Mouse (Mus musculus) hindbrain, embryonic 13.5 days (tissue): ENCODE data around the gene Ncoa5. TPM values are rescaled to one million over a fixed set of nuclear protein-coding genes. Genes with fewer than 3 reads are reported as not detected.
A peak's percentile ranks its signal among the peaks of the same experiment; 100 is the strongest.

ENCODE experiments used
- ATAC-seq: fragments of 200-750 bp; cut with Nextera tagmentation; 2 replicates; pipeline ENCODE4 v1.8.0; 2017; ENCODE audit warnings: moderate TSS enrichment; ENCODE audit not compliant: low FRiP score
- H3K27ac ChIP-seq: fragments of 300-500 bp; sonication (generic); 2 replicates; pipeline ENCODE4 v1.5.1; 2015; ENCODE audit warnings: inconsistent platforms, mild to moderate bottlenecking, moderate library complexity
- H3K27me3 ChIP-seq: fragments of 300-500 bp; sonication (generic); 2 replicates; pipeline ENCODE4 v1.6.1; 2015; ENCODE audit warnings: mild to moderate bottlenecking, inconsistent platforms
- H3K36me3 ChIP-seq: fragments of 300-500 bp; sonication (generic); 2 replicates; pipeline ENCODE4 v1.6.1; 2015; ENCODE audit warnings: mild to moderate bottlenecking, inconsistent platforms
- H3K4me1 ChIP-seq: fragments of 300-500 bp; sonication (generic); replicated peaks from 2 replicates; pipeline ENCODE4 v1.6.1; 2015; ENCODE audit warnings: inconsistent platforms
- H3K4me2 ChIP-seq: fragments of 300-500 bp; sonication (generic); 2 replicates; pipeline ENCODE4 v1.6.1; 2015; ENCODE audit warnings: inconsistent platforms, mild to moderate bottlenecking, moderate library complexity
- H3K4me3 ChIP-seq: fragments of 300-500 bp; sonication (generic); 2 replicates; pipeline ENCODE4 v1.5.1; 2015; ENCODE audit warnings: mild to moderate bottlenecking, inconsistent platforms
- H3K9ac ChIP-seq: fragments of 300-500 bp; sonication (generic); 2 replicates; pipeline ENCODE4 v1.6.1; 2015; ENCODE audit warnings: mild to moderate bottlenecking, inconsistent platforms
- H3K9me3 ChIP-seq: fragments of 300-500 bp; sonication (generic); 2 replicates; pipeline ENCODE4 v1.6.1; 2016; ENCODE audit warnings: inconsistent platforms
- WGBS: fragments of 180-500 bp; shearing (Covaris S2); methylation state at CpG from one replicate; pipeline ENCODE4 v1.1.7; 2015; 5-methylcytosine and 5-hydroxymethylcytosine counted together
- polyA plus RNA-seq: library from polyadenylated mRNA; unstranded; fragments of >200 nt; fragmentation: Nextera tagmentation; extraction: Ambion mirVana; gene quantifications from 2 replicates; pipeline ENCODE4 v1.2.1, GENCODE M21; 2015

The Ncoa5 gene
- 119 and 128 TPM in 2 replicates for polyA plus RNA-seq

- WGBS = under 1% methylated on average over 111 of the region's 111 CpGs
- no peaks in the 10 kb centered on the region for H3K36me3 ChIP-seq
- peak within 1 kb of the TSS; percentile 94 for H3K27ac ChIP-seq
- H3K27me3 ChIP-seq = no peaks in the 10 kb centered on the region
- H3K9ac ChIP-seq = peak within 1 kb of the TSS; percentile 99
- peak within 1 kb of the TSS; percentile 95 for H3K4me3 ChIP-seq
- peak within 1 kb of the TSS; percentile 91 for H3K4me2 ChIP-seq
- H3K4me1 ChIP-seq = peaks cover 36% of the 10 kb centered on the region
- ATAC-seq = peak; percentile 96
- H3K9me3 ChIP-seq = no peaks in the 10 kb centered on the region
Observed at GRCm38 (mm10) chr2:165034131-165035057, at the start of gene Ncoa5. Gene Ncoa5, minus strand, starts transcription at chr2:165034867.

- WGBS = 47% methylated on average over 7 of the region's 7 CpGs
- H3K36me3 ChIP-seq = no peaks in the 10 kb centered on the region
- no peaks in the 10 kb centered on the region for H3K9me3 ChIP-seq
- no peak overlapping the region for H3K4me2 ChIP-seq
- ATAC-seq = no peak
- peaks cover 57% of the 10 kb centered on the region for H3K27me3 ChIP-seq
- no peak overlapping the region for H3K27ac ChIP-seq
- H3K4me1 ChIP-seq = peaks cover 46% of the 10 kb centered on the region
- no peak overlapping the region for H3K4me3 ChIP-seq
- H3K9ac ChIP-seq = 0 out of 2 replicates have a peak overlapping the region, but pooled peaks have one; percentile 31
Observed at GRCm38 (mm10) chr2:165081257-165081656, 46.6 kb upstream of the Ncoa5 start.

- Histone ChIP-seq H3K36me3 (no peaks in the 10 kb centered on the region), H3K4me3 (no peak overlapping the region), H3K27me3 (peaks cover 58% of the 10 kb centered on the region), H3K4me1 (peaks cover 46% of the 10 kb centered on the region), H3K9ac (no peak overlapping the region), H3K9me3 (no peaks in the 10 kb centered on the region), H3K4me2 (no peak overlapping the region), H3K27ac (no peak overlapping the region)
- ATAC-seq = no peak
- 32% methylated on average over 9 of the region's 9 CpGs for WGBS
Observed at GRCm38 (mm10) chr2:165080657-165081056, 46.0 kb upstream of the Ncoa5 start.

- no peaks in the 10 kb centered on the region for H3K36me3 ChIP-seq
- peaks cover 67% of the 10 kb centered on the region for H3K27me3 ChIP-seq
- peaks cover 55% of the 10 kb centered on the region for H3K4me1 ChIP-seq
- H3K9ac ChIP-seq = peak overlapping the region; percentile 43; the same call in 1 of the 2 replicates
- H3K4me2 ChIP-seq = no peak overlapping the region
- 17% methylated on average over 10 of the region's 10 CpGs for WGBS
- H3K4me3 ChIP-seq = no peak overlapping the region
- H3K27ac ChIP-seq = no peak overlapping the region
- H3K9me3 ChIP-seq = no peaks in the 10 kb centered on the region
- ATAC-seq = no peak
Observed at GRCm38 (mm10) chr2:165078605-165079004, 43.9 kb upstream of the Ncoa5 start.

- Histone ChIP-seq H3K36me3 (no peaks in the 10 kb centered on the region), H3K4me2 (no peak overlapping the region), H3K4me3 (no peak overlapping the region), H3K27ac (no peak overlapping the region), H3K27me3 (peaks cover 73% of the 10 kb centered on the region), H3K9ac (peak overlapping the region; percentile 43; the same call in 1 of the 2 replicates), H3K9me3 (no peaks in the 10 kb centered on the region), H3K4me1 (peaks cover 60% of the 10 kb centered on the region)
- ATAC-seq = no peak
- WGBS = 62% methylated on average over 8 of the region's 8 CpGs
Observed at GRCm38 (mm10) chr2:165078045-165078444, 43.4 kb upstream of the Ncoa5 start.

- H3K27ac ChIP-seq = peak overlapping the region; percentile 55
Observed at GRCm38 (mm10) chr2:165077055-165077454, 42.4 kb upstream of the Ncoa5 start.

GRCm38 (mm10) chr2:165074937-165075336 is 40.3 kb upstream of the Ncoa5 start:
- ATAC-seq = no peak
- H3K27ac ChIP-seq = no peak overlapping the region
- no peak overlapping the region for H3K4me3 ChIP-seq
- WGBS = 42% methylated on average over 2 of the region's 2 CpGs
- H3K36me3 ChIP-seq = no peaks in the 10 kb centered on the region
- H3K4me1 ChIP-seq = peaks cover 66% of the 10 kb centered on the region
- H3K4me2 ChIP-seq = no peak overlapping the region
- H3K27me3 ChIP-seq = peaks cover 80% of the 10 kb centered on the region
- H3K9ac ChIP-seq = no peak overlapping the region
- H3K9me3 ChIP-seq = no peaks in the 10 kb centered on the region

More at GRCm38 (mm10) chr2:165077055-165077454, 42.4 kb upstream of the Ncoa5 start:
- WGBS = 4% methylated on average over 9 of the region's 9 CpGs
- peak; percentile 29 for ATAC-seq
- Histone ChIP-seq H3K9me3 (no peaks in the 10 kb centered on the region), H3K36me3 (no peaks in the 10 kb centered on the region), H3K4me1 (peaks cover 62% of the 10 kb centered on the region), H3K4me2 (peak overlapping the region; percentile 11; the same call in 1 of the 2 replicates), H3K9ac (peak overlapping the region; percentile 43; the same call in 1 of the 2 replicates), H3K27me3 (peaks cover 82% of the 10 kb centered on the region), H3K4me3 (no peak overlapping the region)

GRCm38 (mm10) chr2:165074081-165074884 is 39.6 kb upstream of the Ncoa5 start:
- Histone ChIP-seq H3K9ac (no peak overlapping the region), H3K4me1 (peaks cover 65% of the 10 kb centered on the region), H3K9me3 (no peaks in the 10 kb centered on the region), H3K27ac (no peak overlapping the region), H3K27me3 (peaks cover 74% of the 10 kb centered on the region), H3K4me2 (no peak overlapping the region), H3K36me3 (no peaks in the 10 kb centered on the region), H3K4me3 (no peak overlapping the region)
- ATAC-seq = no peak
- 52% methylated on average over 11 of the region's 11 CpGs for WGBS

GRCm38 (mm10) chr2:165073381-165073781 is 38.7 kb upstream of the Ncoa5 start:
- Histone ChIP-seq H3K27ac (no peak overlapping the region), H3K36me3 (no peaks in the 10 kb centered on the region), H3K4me2 (no peak overlapping the region), H3K9ac (no peak overlapping the region), H3K4me1 (peaks cover 59% of the 10 kb centered on the region), H3K9me3 (no peaks in the 10 kb centered on the region), H3K4me3 (no peak overlapping the region), H3K27me3 (peaks cover 68% of the 10 kb centered on the region)
- no peak for ATAC-seq
- WGBS = 15% methylated on average over 9 of the region's 9 CpGs

GRCm38 (mm10) chr2:165070096-165070816 is 35.6 kb upstream of the Ncoa5 start:
- WGBS = 22% methylated on average over 23 of the region's 23 CpGs
- H3K4me1 ChIP-seq = peaks cover 35% of the 10 kb centered on the region
- peaks cover 45% of the 10 kb centered on the region for H3K27me3 ChIP-seq
- peak; percentile 43; the same call in 1 of the 2 replicates for ATAC-seq
- peak overlapping the region; percentile 33 for H3K4me2 ChIP-seq
- peak overlapping the region; percentile 24; the same call in 1 of the 2 replicates for H3K9ac ChIP-seq
- no peaks in the 10 kb centered on the region for H3K36me3 ChIP-seq
- H3K4me3 ChIP-seq = no peak overlapping the region
- H3K9me3 ChIP-seq = no peaks in the 10 kb centered on the region
- no peak overlapping the region for H3K27ac ChIP-seq

- no peak for ATAC-seq
Observed at GRCm38 (mm10) chr2:165068806-165069205, 34.1 kb upstream of the Ncoa5 start.

More at GRCm38 (mm10) chr2:165068806-165069205, 34.1 kb upstream of the Ncoa5 start:
- Histone ChIP-seq H3K9ac (no peak overlapping the region), H3K4me3 (no peak overlapping the region), H3K4me1 (peaks cover 34% of the 10 kb centered on the region), H3K27me3 (peaks cover 34% of the 10 kb centered on the region), H3K36me3 (no peaks in the 10 kb centered on the region), H3K27ac (no peak overlapping the region), H3K9me3 (no peaks in the 10 kb centered on the region), H3K4me2 (no peak overlapping the region)
- whole genome bisulfite sequencing = 71% methylated on average over 2 of the region's 2 CpGs
